Mouse (Mus musculus) bone marrow macrophage, adult 2 months (primary cell): ENCODE measurements around the gene Ip6k1. TPM values are rescaled to one million over a fixed set of nuclear protein-coding genes. Genes with fewer than 3 reads are reported as not detected.
A peak's percentile ranks its signal among the peaks of the same experiment; 100 is the strongest.

Experiments used
- H3K27ac ChIP-seq: 2 replicates; pipeline ENCODE4 v1.5.1; 2012; ENCODE audit warnings: low read depth, low read length; ENCODE audit not compliant: insufficient read depth
- H3K4me1 ChIP-seq: 2 replicates; pipeline ENCODE4 v1.6.1; 2012; ENCODE audit warnings: low read length; ENCODE audit not compliant: control insufficient read depth, insufficient read depth
- H3K4me3 ChIP-seq: 2 replicates; pipeline ENCODE4 v1.5.1; 2012; ENCODE audit warnings: mild to moderate bottlenecking, low read length, moderate library complexity; ENCODE audit not compliant: insufficient read depth
- CTCF ChIP-seq: IDR thresholded peaks from 2 replicates; pipeline ENCODE4 v1.5.1; 2012; ENCODE audit warnings: low read depth, mild to moderate bottlenecking, low read length, moderate library complexity
- POLR2A ChIP-seq: IDR thresholded peaks from 2 replicates; pipeline ENCODE4 v1.6.1; 2012; ENCODE audit warnings: mild to moderate bottlenecking, low read depth, low read length, borderline replicate concordance
- polyA plus RNA-seq: library from polyadenylated mRNA; stranded (reverse); fragments of >200 nt; gene quantifications from 2 replicates; pipeline ENCODE4 v1.2.4, GENCODE M21; 2012; ENCODE audit not compliant: missing spikeins, insufficient read depth, insufficient read length

The Ip6k1 gene
- polyA plus RNA-seq, 1 experiment = 79.8 TPM

GRCm38 (mm10) chr9:108026584-108026983 is 24.3 kb downstream of the Ip6k1 start:
- Histone ChIP-seq H3K27ac (no peak overlapping the region), H3K4me3 (no peak overlapping the region), H3K4me1 (no peaks in the 10 kb centered on the region)
- no peak for TF ChIP-seq POLR2A
- no peak for TF ChIP-seq CTCF

GRCm38 (mm10) chr9:108027867-108028266 is 25.6 kb downstream of the Ip6k1 start:
- no peak overlapping the region for H3K27ac ChIP-seq
- H3K4me1 ChIP-seq = no peaks in the 10 kb centered on the region
- TF ChIP-seq CTCF (no peak), POLR2A (no peak)
- no peak overlapping the region for H3K4me3 ChIP-seq

- Histone ChIP-seq H3K4me3 (no peak overlapping the region), H3K27ac (no peak overlapping the region), H3K4me1 (no peaks in the 10 kb centered on the region)
- no peak for TF ChIP-seq CTCF
- no peak for TF ChIP-seq POLR2A
Measured at GRCm38 (mm10) chr9:108032126-108032525, 29.8 kb downstream of the Ip6k1 start.

- no peak for TF ChIP-seq CTCF
- no peak for TF ChIP-seq POLR2A
- H3K4me3 ChIP-seq = no peak overlapping the region
- H3K27ac ChIP-seq = no peak overlapping the region
- H3K4me1 ChIP-seq = no peaks in the 10 kb centered on the region
Measured at GRCm38 (mm10) chr9:108035331-108036156, 33.2 kb downstream of the Ip6k1 start.

GRCm38 (mm10) chr9:108044751-108045492 is 42.6 kb downstream of the Ip6k1 start:
- no peak overlapping the region for H3K27ac ChIP-seq
- TF ChIP-seq POLR2A (no peak), CTCF (no peak)
- no peak overlapping the region for H3K4me3 ChIP-seq
- peaks cover 4% of the 10 kb centered on the region for H3K4me1 ChIP-seq

GRCm38 (mm10) chr9:108046582-108046981 is 44.3 kb downstream of the Ip6k1 start:
- H3K4me1 ChIP-seq = peaks cover 8% of the 10 kb centered on the region
- H3K27ac ChIP-seq = no peak overlapping the region
- no peak overlapping the region for H3K4me3 ChIP-seq
- no peak for TF ChIP-seq CTCF
- TF ChIP-seq POLR2A = no peak

- TF ChIP-seq CTCF = no peak
- no peak for TF ChIP-seq POLR2A
- H3K4me3 ChIP-seq = peak overlapping the region; percentile 59
- H3K4me1 ChIP-seq = peaks cover 10% of the 10 kb centered on the region
- no peak overlapping the region; the same call in 1 of the 2 replicates for H3K27ac ChIP-seq
Measured at GRCm38 (mm10) chr9:108047601-108048565, 45.6 kb downstream of the Ip6k1 start.

- Histone ChIP-seq H3K4me1 (peaks cover 14% of the 10 kb centered on the region), H3K4me3 (peak overlapping the region; percentile 59), H3K27ac (peak overlapping the region; percentile 35)
- TF ChIP-seq CTCF (no peak), POLR2A (no peak)
Measured at GRCm38 (mm10) chr9:108048566-108048955, 46.3 kb downstream of the Ip6k1 start.

- peak within 1 kb of the TSS; percentile 35 for H3K27ac ChIP-seq
- TF ChIP-seq CTCF (no peak), POLR2A (no peak)
- peak within 1 kb of the TSS; percentile 69 for H3K4me3 ChIP-seq
- peaks cover 14% of the 10 kb centered on the region for H3K4me1 ChIP-seq
Measured at GRCm38 (mm10) chr9:108049016-108049455, 46.7 kb downstream of the Ip6k1 start, which contains the start of gene Gmppb. Gmppb (plus strand) TSS chr9:108049242.
